Mouse (Mus musculus) liver, embryonic 18 days (tissue): ENCODE measurements around the gene Rd3. TPM values are rescaled to one million over a fixed set of nuclear protein-coding genes. Genes with fewer than 3 reads are reported as not detected.

Source experiments
- polyA plus RNA-seq: library from polyadenylated mRNA; depleted of rRNA; stranded (reverse); fragments of >200 nt; gene quantifications from 2 replicates; pipeline ENCODE4 v1.2.3, GENCODE M21; 2012; rRNA removed

The Rd3 gene
- 0.16 and 0.19 TPM in 2 replicates for polyA plus RNA-seq

GRCm38 (mm10) chr1:191977187-191977586 lies at the start of gene Rd3:
Gene Rd3, plus strand, starts transcription at chr1:191977370.

Other genes with a start within 250 kb of the Rd3 start
- gene Nek2, start 155.9 kb upstream of the Rd3 start, polyA plus RNA-seq: 7.0 and 7.2 TPM in 2 replicates
- gene Slc30a1, start 70.6 kb upstream of the Rd3 start, polyA plus RNA-seq: 5.3 and 5.8 TPM in 2 replicates
- gene Traf5, start 115.2 kb downstream of the Rd3 start, polyA plus RNA-seq: 4.4 and 5.0 TPM in 2 replicates
- 8.1 and 11.0 TPM in 2 replicates for gene Rcor3, start 160.7 kb downstream of the Rd3 start, polyA plus RNA-seq
- under 0.01 and 0.01 TPM in 2 replicates for gene Kcnh1, start 213.4 kb downstream of the Rd3 start, polyA plus RNA-seq